8 mouse cellular contexts compared by ENCODE assay signal in genomic region chr2:25196172-25196954, GRCm38 (mm10). TPM values are rescaled to one million over a fixed set of nuclear protein-coding genes. Genes with fewer than 3 reads are reported as not detected.
A peak's percentile ranks its signal among the peaks of the same experiment; 100 is the strongest.
DNase-seq lines count a peak whose midpoint lies in the region; ATAC-seq lines count a peak whose summit lies in the region.

Gene Tor4a (minus strand): TSS chr2:25196886.

- intact Hi-C loops in left cerebral cortex, postnatal 36 days (cut with DNase I), result no loop called here

- no peak within 1 kb of the TSS for H3K27ac ChIP-seq in embryonic facial prominence, embryonic 10.5 days (replicated peaks)
- peak within 1 kb of the TSS; percentile 90 for H3K27ac ChIP-seq in heart, embryonic 16.5 days (ENCODE audit: low read length)

- H3K36me3 ChIP-seq in embryonic facial prominence, embryonic 10.5 days (replicated peaks), result peaks cover 37% of the 10 kb centered on the region
- H3K36me3 ChIP-seq in heart, embryonic 16.5 days (ENCODE audit: control insufficient read depth, insufficient read depth), result peaks cover 19% of the 10 kb centered on the region
- H3K36me3 ChIP-seq in splenic B cell, adult 2 months (ENCODE audit: control insufficient read depth, insufficient read depth, low read length, poor library complexity, severe bottlenecking), result peaks cover 6% of the 10 kb centered on the region

- 8% methylated on average over 8 of the region's 8 CpGs for WGBS in embryonic facial prominence, embryonic 10.5 days
- 13% methylated on average over 8 of the region's 8 CpGs for WGBS in heart, embryonic 16.5 days

- H3K9ac ChIP-seq in heart, embryonic 16.5 days (ENCODE audit: low read length), result peak within 1 kb of the TSS; percentile 67

- no peaks in the 10 kb centered on the region for H3K9me3 ChIP-seq in embryonic facial prominence, embryonic 10.5 days
- no peaks in the 10 kb centered on the region for H3K9me3 ChIP-seq in heart, embryonic 16.5 days (replicated peaks; ENCODE audit: control insufficient read depth, low read length)

- H3K27me3 ChIP-seq in embryonic facial prominence, embryonic 10.5 days (replicated peaks; ENCODE audit: low read depth, poor library complexity, severe bottlenecking), result peaks cover 41% of the 10 kb centered on the region
- peaks cover 13% of the 10 kb centered on the region for H3K27me3 ChIP-seq in heart, embryonic 16.5 days (ENCODE audit: control insufficient read depth, insufficient read depth, low read length)
- no peaks in the 10 kb centered on the region for H3K27me3 ChIP-seq in splenic B cell, adult 2 months (ENCODE audit: control insufficient read depth, insufficient read depth, low read length, poor library complexity, severe bottlenecking)

- peak within 1 kb of the TSS; percentile 47 for H3K4me3 ChIP-seq in embryonic facial prominence, embryonic 10.5 days
- H3K4me3 ChIP-seq in heart, embryonic 16.5 days (ENCODE audit: low read length), result peak within 1 kb of the TSS; percentile 48

- peak; percentile 31 for DNase-seq in right cerebral cortex, postnatal 14 days
- DNase-seq in right cerebral cortex, postnatal 4 days, result no peak
- peak; percentile 48 for DNase-seq in embryonic facial prominence, embryonic 10.5 days (ENCODE audit: low spot score)
- peak; percentile 92 for DNase-seq in kidney, postnatal 14 days
- DNase-seq in splenic B cell, adult 2 months (ENCODE audit: low read depth, low spot score), result peak; percentile 97
- no peak for DNase-seq in left cerebral cortex, postnatal 36 days (ENCODE audit: low spot score in 2 of 2)

- peak; percentile 64 for ATAC-seq in heart, embryonic 16.5 days (replicated peaks; ENCODE audit: extremely low read depth, insufficient read depth, low FRiP score)
- peak; percentile 63 for ATAC-seq in megakaryocyte, adult 5-6 weeks (ENCODE audit: poor library complexity, severe bottlenecking)

- peak within 1 kb of the TSS; percentile 64 for H3K4me2 ChIP-seq in heart, embryonic 16.5 days (ENCODE audit: low read depth, low read length)

- H3K4me1 ChIP-seq in embryonic facial prominence, embryonic 10.5 days, result peaks cover 32% of the 10 kb centered on the region
- peaks cover 28% of the 10 kb centered on the region for H3K4me1 ChIP-seq in heart, embryonic 16.5 days (ENCODE audit: control insufficient read depth, insufficient read depth, low read length)

RNA-seq across cellular contexts. Expression of gene Tor4a, which starts in this region (rescaled TPM):
- 2.2 and 2.4 TPM in 2 replicates for polyA plus RNA-seq in embryonic facial prominence, embryonic 10.5 days (2016; fragmentation: Nextera tagmentation; extraction: Ambion mirVana)
- polyA plus RNA-seq in heart, embryonic 16.5 days (2015; fragmentation: Nextera tagmentation; extraction: Ambion mirVana), result 8.5 and 10.0 TPM in 2 replicates
- 17.4 and 19.7 TPM in 2 replicates for total RNA-seq in megakaryocyte, adult 5-6 weeks (2015)
- 25.1 and 29.6 TPM in 2 replicates for total RNA-seq in megakaryocyte, adult 5-6 weeks (2017)
- total RNA-seq in left cerebral cortex, postnatal 36 days (2021), result 1 to 10 TPM; 1.6 to 2.3 TPM

Comparison
In these comparisons a context has a peak if more than half of its experiments do, and no peak if none do; other contexts are left out.
1. RNA of gene Tor4a (total RNA-seq): 17.4 to 29.6 TPM in megakaryocyte, adult 5-6 weeks; 1.6 to 2.3 TPM in left cerebral cortex, postnatal 36 days; every median in the first group is over 4 times any median in the second.
2. DNase-seq: peak in right cerebral cortex, postnatal 14 days (single experiment), embryonic facial prominence, embryonic 10.5 days (single experiment), kidney, postnatal 14 days (single experiment) and splenic B cell, adult 2 months (single experiment); none in right cerebral cortex, postnatal 4 days (single experiment) and left cerebral cortex, postnatal 36 days (0 of 2).